Mouse (Mus musculus) 416B (cell line): ENCODE data around the gene Oaz2.
A peak's percentile ranks its signal among the peaks of the same experiment; 100 is the strongest.

Source experiments
- DNase-seq: peaks from one replicate; pipeline ENCODE4 v3.0.0; 2011; ENCODE audit warnings: low read depth

Oaz2 gene

GRCm38 (mm10) chr9:65692959-65693603, 25.3 kb downstream of the Oaz2 start:
- peak; percentile 68 for DNase-seq

- DNase-seq = peak; percentile 68
These were observed 27.8 kb downstream of the Oaz2 start for GRCm38 (mm10) chr9:65695646-65696045.

GRCm38 (mm10) chr9:65696337-65696736, 28.5 kb downstream of the Oaz2 start:
- DNase-seq = no peak

- no peak for DNase-seq
These were observed 29.6 kb downstream of the Oaz2 start for GRCm38 (mm10) chr9:65697356-65697755.

GRCm38 (mm10) chr9:65697992-65698391, 30.2 kb downstream of the Oaz2 start:
- no peak for DNase-seq

- no peak for DNase-seq
These were observed 32.7 kb downstream of the Oaz2 start for GRCm38 (mm10) chr9:65700504-65700903.

GRCm38 (mm10) chr9:65702286-65702685, 34.5 kb downstream of the Oaz2 start:
- DNase-seq = no peak

GRCm38 (mm10) chr9:65703241-65703640, 35.4 kb downstream of the Oaz2 start:
- no peak for DNase-seq

GRCm38 (mm10) chr9:65703926-65704595, 36.3 kb downstream of the Oaz2 start:
- no peak for DNase-seq

- DNase-seq = no peak
These were observed 50.4 kb downstream of the Oaz2 start for GRCm38 (mm10) chr9:65718195-65718594.

GRCm38 (mm10) chr9:65721161-65721566, 53.4 kb downstream of the Oaz2 start:
- no peak for DNase-seq

- DNase-seq = no peak
These were observed 56.9 kb downstream of the Oaz2 start for GRCm38 (mm10) chr9:65724471-65725290.

GRCm38 (mm10) chr9:65725291-65725622, 57.5 kb downstream of the Oaz2 start:
- no peak for DNase-seq

GRCm38 (mm10) chr9:65726431-65726830, 58.6 kb downstream of the Oaz2 start:
- DNase-seq = no peak

- no peak for DNase-seq
These were observed 59.7 kb downstream of the Oaz2 start for GRCm38 (mm10) chr9:65727491-65727890.

- no peak for DNase-seq
These were observed 60.8 kb downstream of the Oaz2 start for GRCm38 (mm10) chr9:65728588-65728987.

- no peak for DNase-seq
These were observed 67.1 kb downstream of the Oaz2 start for GRCm38 (mm10) chr9:65734931-65735330.
